Mouse (Mus musculus): ENCODE data around the gene Hydin.

DNA sequence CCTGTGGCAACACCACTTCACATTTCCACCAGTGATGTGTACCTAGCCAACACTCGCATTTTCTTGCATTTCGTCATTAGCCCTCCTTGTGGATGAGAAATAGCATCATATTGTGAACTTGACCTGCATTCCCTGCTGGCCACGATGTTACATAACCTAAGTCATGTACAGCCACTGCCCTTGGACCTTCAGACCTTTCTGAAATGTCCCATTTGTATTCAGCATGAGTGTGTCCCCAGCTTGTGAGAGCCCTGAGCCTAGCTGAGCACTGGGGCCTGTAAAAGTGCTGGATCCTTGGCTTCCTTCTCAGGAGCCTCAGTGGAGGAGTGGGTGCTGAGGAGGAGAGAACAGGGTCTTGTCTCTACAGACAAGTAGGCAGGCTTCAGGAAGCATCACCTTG is 378.6 kb downstream of the Hydin start:
- TF ChIP-seq GATA1 (IDR thresholded peaks at IDR 0.05; ENCODE audit: borderline replicate concordance, low read length) (no peak), FLI1 (IDR thresholded peaks at IDR 0.05; ENCODE audit: low read length) (no peak)
